Mouse (Mus musculus) skeletal muscle tissue, postnatal 0 days (tissue): Measurements from ENCODE around the gene Cyp2d26. TPM values are rescaled to one million over a fixed set of nuclear protein-coding genes. Genes with fewer than 3 reads are reported as not detected.

Experiments
- microRNA-seq, 2 experiments: library from miRNA; unstranded; fragments of <30 nt; microRNA quantifications; one replicate each; pipeline ENCODE4; 2016
- polyA plus RNA-seq: library from polyadenylated mRNA; unstranded; fragments of >200 nt; fragmentation: Nextera tagmentation; extraction: Ambion mirVana; gene quantifications from 2 replicates; pipeline ENCODE4 v1.2.1, GENCODE M21; 2015

The Cyp2d26 gene
- polyA plus RNA-seq = 0.17 and 0.36 TPM in 2 replicates

DNA sequence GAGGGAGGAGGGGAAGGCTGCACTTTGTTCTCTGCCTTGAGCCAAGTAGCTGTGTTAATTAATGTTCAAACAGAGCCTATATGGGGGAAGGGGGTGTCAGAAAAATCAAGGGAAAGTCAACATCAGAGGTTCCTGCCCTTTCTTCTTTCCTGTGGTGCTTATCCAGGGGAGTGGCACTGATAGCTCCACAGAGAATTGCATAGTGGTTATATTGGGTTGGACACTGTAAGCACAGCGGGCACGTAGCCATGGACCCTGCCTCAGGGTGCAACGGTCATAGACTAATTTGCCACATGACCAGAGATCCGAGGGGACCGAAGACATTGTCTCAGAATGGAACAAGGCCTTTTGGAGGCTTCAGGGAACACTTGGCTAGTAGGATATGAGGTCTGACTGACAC is at the start of gene Cyp2d26:
Cyp2d26 (minus strand) TSS at position 18 of the 400 bp plus-strand sequence.

DNA sequence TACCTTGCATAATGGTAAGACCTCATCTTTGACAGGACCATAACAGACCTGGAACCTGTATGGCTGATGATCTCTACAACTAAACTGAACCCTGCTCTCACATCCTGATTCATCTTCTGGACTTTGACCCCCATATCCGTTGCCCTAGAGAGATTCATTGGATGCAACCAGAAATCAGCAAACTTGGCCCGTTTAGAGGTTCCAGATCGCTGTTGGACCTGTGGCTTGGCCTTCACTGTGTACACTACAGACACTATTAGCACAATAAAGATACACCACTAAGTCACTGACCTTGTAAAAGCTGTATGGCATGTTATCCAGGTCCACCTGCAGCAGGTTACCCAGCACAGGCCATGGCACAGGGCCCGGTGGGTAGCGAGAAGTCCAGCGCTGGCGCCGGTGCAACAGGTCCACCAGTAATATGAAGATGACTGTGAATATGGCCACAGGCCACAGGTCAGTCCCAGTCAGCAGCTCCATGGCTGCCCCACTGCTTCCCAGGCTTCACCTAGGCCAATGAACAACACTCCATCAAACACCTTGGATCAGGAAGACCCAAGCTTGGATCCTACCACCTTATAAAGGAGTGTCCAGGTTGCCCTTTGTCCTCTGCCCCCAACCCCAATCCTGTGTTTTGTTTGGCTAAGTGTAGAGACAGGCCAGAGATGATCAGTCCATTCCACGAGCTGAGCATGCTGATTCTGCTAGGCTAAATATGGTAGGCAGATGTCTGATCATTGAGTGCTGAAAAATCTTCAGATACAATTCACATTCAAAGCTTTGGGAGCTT is 30.3 kb downstream of the Cyp2d26 start, which contains the start of gene Cyp2d40:
Cyp2d40 (minus strand) TSS at position 553 of the 790 bp plus-strand sequence.

Small RNA genes lying within 50 kb of the gene (microRNA-seq; reads per million reads assigned to microRNA genes)
- gene Gm27618 = 0 reads per million in 2 experiments

Other genes starting within 250 kb of the Cyp2d26 start
- gene Cyp2d12, start 239.2 kb downstream of the Cyp2d26 start, polyA plus RNA-seq = not detected in 2 replicates
- not detected in 2 replicates for gene Cyp2d34, start 173.3 kb downstream of the Cyp2d26 start, polyA plus RNA-seq
- gene Cyp2d40, start 30.1 kb downstream of the Cyp2d26 start, polyA plus RNA-seq = not detected in 2 replicates
- gene Tcf20, start 193.6 kb upstream of the Cyp2d26 start, polyA plus RNA-seq = 2.3 and 2.7 TPM in 2 replicates
- gene Nfam1, start 239.0 kb upstream of the Cyp2d26 start, polyA plus RNA-seq = 2.4 and 3.1 TPM in 2 replicates